Mouse (Mus musculus) spleen, postnatal 0 days (tissue): ENCODE results near the gene BC053393. TPM values are rescaled to one million over a fixed set of nuclear protein-coding genes. Genes with fewer than 3 reads are reported as not detected.

Experiments used
- polyA plus RNA-seq: library from polyadenylated mRNA; unstranded; fragments of >200 nt; fragmentation: Nextera tagmentation; extraction: Ambion mirVana; gene quantifications from 2 replicates; pipeline ENCODE4 v1.2.1, GENCODE M21; 2015

BC053393 gene
- polyA plus RNA-seq: not detected in 2 replicates

GRCm38 (mm10) chr11:46571327-46571726 lies at the start of gene BC053393:
Gene BC053393 (plus strand): TSS chr11:46571536.

GRCm38 (mm10) chr11:46523912-46524311 lies 47.4 kb upstream of the BC053393 start, which contains the start of gene Gm12169:
Gene Gm12169 (plus strand): TSS chr11:46524212.

GRCm38 (mm10) chr11:46629211-46629795 lies 58.0 kb downstream of the BC053393 start, which contains the start of gene Dppa1:
Gene Dppa1 (minus strand): TSS chr11:46629261.

Other genes with a start within 250 kb of the BC053393 start
- gene Itk, start 182.0 kb upstream of the BC053393 start, polyA plus RNA-seq: 0.22 and 0.78 TPM in 2 replicates
- not detected in 2 replicates for gene Fam71b, start 175.0 kb upstream of the BC053393 start, polyA plus RNA-seq
- 71.5 and 75.5 TPM in 2 replicates for gene Med7, start 134.6 kb upstream of the BC053393 start, polyA plus RNA-seq
- gene Havcr2, start 116.6 kb upstream of the BC053393 start, polyA plus RNA-seq: 0.67 and 1.3 TPM in 2 replicates
- not detected in 2 replicates for gene Gm12169, start 47.3 kb upstream of the BC053393 start, polyA plus RNA-seq
- not detected in 2 replicates for gene Dppa1, start 57.7 kb downstream of the BC053393 start, polyA plus RNA-seq
- gene Timd2, start 135.5 kb downstream of the BC053393 start, polyA plus RNA-seq: 0.06 TPM in 1 of 2 replicates, not detected in the other
- gene Havcr1, start 163.5 kb downstream of the BC053393 start, polyA plus RNA-seq: 0.06 and 0.08 TPM in 2 replicates
- gene Timd4, start 239.3 kb downstream of the BC053393 start, polyA plus RNA-seq: 1.1 and 2.8 TPM in 2 replicates